Mouse (Mus musculus) ES-Bruce4 (cell line): Measurements from ENCODE around the gene Lrrk1. TPM values are rescaled to one million over a fixed set of nuclear protein-coding genes. Genes with fewer than 3 reads are reported as not detected.

Experiments used
- H3K27ac ChIP-seq: 2 replicates; pipeline ENCODE4 v1.5.1; 2012; ENCODE audit warnings: low read length, inconsistent platforms; ENCODE audit not compliant: insufficient read depth
- H3K27me3 ChIP-seq: 2 replicates; pipeline ENCODE4 v1.6.1; 2012; ENCODE audit warnings: mild to moderate bottlenecking, low read length, inconsistent platforms; ENCODE audit not compliant: control insufficient read depth, poor library complexity, insufficient read depth, severe bottlenecking
- H3K36me3 ChIP-seq: 2 replicates; pipeline ENCODE4 v1.6.1; 2012; ENCODE audit warnings: inconsistent platforms, mild to moderate bottlenecking, low read length, moderate library complexity; ENCODE audit not compliant: control insufficient read depth, poor library complexity, insufficient read depth, severe bottlenecking
- H3K4me1 ChIP-seq: one replicate; pipeline ENCODE4 v1.8.1; 2011; ENCODE audit warnings: low read length; ENCODE audit not compliant: control insufficient read depth, insufficient read depth
- H3K4me3 ChIP-seq: 2 replicates; pipeline ENCODE4 v1.5.1; 2011; ENCODE audit warnings: low read depth, mild to moderate bottlenecking, low read length
- H3K9ac ChIP-seq: 2 replicates; pipeline ENCODE4 v1.6.1; 2012; ENCODE audit warnings: low read depth, mild to moderate bottlenecking, inconsistent platforms; ENCODE audit not compliant: poor library complexity, severe bottlenecking
- H3K9me3 ChIP-seq: replicated peaks from 2 replicates; pipeline ENCODE4 v1.6.1; 2012; ENCODE audit warnings: mild to moderate bottlenecking, low read length, inconsistent platforms; ENCODE audit not compliant: control insufficient read depth, poor library complexity, insufficient read depth, severe bottlenecking
- CTCF ChIP-seq: IDR thresholded peaks from one replicate; pipeline ENCODE4 v1.8.1; 2011; ENCODE audit warnings: low read depth, low read length
- EP300 ChIP-seq: IDR thresholded peaks from 2 replicates; pipeline ENCODE4 v1.6.1; 2011; ENCODE audit warnings: low read depth, low read length; ENCODE audit not compliant: insufficient read depth
- POLR2A ChIP-seq: IDR thresholded peaks from one replicate; pipeline ENCODE4 v1.8.1; 2011; ENCODE audit warnings: low read length; ENCODE audit not compliant: insufficient read depth
- polyA plus RNA-seq: library from polyadenylated mRNA; stranded (reverse); fragments of >200 nt; gene quantifications from 2 replicates; pipeline ENCODE4 v1.2.4, GENCODE M21; 2011; ENCODE audit warnings: low read depth; ENCODE audit not compliant: missing spikeins, insufficient read depth, insufficient read length

Gene Lrrk1
- polyA plus RNA-seq, 1 experiment: 6.4 TPM

DNA sequence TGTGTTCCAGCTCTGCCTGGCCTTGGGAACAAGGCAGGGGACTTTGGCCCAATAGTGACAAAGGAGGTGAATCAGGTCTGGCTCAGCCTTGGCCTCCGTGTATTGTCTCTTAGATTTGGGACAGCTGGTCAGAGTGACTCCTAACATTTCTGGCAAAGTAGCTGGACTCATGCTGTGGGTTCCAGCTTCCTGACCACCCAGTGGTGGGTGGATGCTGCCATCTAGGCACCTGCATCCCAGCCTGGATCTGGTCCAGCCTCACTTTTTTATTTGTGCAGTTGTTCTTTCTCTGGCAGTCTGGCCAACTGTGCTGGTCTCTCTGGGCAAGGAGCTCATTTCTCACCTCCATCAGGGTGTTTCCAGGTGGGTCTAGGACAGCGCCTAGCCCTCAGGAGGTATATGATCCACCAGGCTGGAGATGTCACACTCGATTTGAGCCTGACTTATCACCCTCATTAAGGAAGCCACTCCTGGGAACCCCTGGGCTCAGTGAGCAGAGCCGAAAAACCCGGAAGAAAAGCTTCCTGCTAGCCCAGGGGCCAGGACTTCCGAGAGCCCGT, 144.3 kb downstream of the Lrrk1 start:
- Histone ChIP-seq H3K4me1 (no peaks in the 10 kb centered on the region), H3K4me3 (no peak overlapping the region), H3K27ac (no peak overlapping the region), H3K9ac (no peak overlapping the region), H3K9me3 (no peaks in the 10 kb centered on the region), H3K36me3 (no peaks in the 10 kb centered on the region), H3K27me3 (no peaks in the 10 kb centered on the region)
- TF ChIP-seq POLR2A: no peak

DNA sequence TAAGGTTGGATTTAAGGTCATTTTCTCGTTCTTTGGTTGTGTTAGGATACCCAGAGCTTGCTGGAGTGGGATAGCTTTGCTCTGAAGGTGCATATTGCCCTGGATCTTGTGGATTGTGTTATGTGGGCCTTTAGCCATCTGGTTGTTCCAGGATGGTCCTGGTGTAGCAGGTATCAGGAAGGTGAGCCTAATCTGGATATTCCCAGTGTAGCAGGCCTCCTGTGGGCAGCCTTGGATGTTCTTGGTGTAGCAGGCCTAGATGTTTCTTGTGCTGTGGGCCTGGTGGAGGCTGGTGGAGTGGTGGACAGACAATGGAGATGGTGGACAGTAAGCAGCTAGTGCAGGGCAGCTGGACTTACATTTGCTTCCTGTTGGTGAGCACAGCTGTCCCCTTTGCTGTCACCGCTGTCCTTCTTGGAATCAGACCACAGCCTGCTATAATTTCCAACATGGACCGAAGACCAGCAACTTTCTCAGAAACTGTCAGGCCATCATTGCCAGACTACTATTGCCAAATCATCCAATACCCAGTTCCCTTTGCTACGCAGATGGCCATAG, 146.2 kb downstream of the Lrrk1 start:
- Histone ChIP-seq H3K9me3 (no peaks in the 10 kb centered on the region), H3K27ac (no peak overlapping the region), H3K27me3 (no peaks in the 10 kb centered on the region), H3K4me3 (no peak overlapping the region), H3K9ac (no peak overlapping the region), H3K36me3 (no peaks in the 10 kb centered on the region), H3K4me1 (no peaks in the 10 kb centered on the region)
- TF ChIP-seq EP300 (no peak), CTCF (no peak), POLR2A (no peak)

- Histone ChIP-seq H3K36me3 (no peaks in the 10 kb centered on the region), H3K27me3 (no peaks in the 10 kb centered on the region), H3K4me1 (no peaks in the 10 kb centered on the region), H3K4me3 (no peak overlapping the region), H3K27ac (no peak overlapping the region), H3K9me3 (no peaks in the 10 kb centered on the region), H3K9ac (no peak overlapping the region)
- TF ChIP-seq EP300: no peak
- TF ChIP-seq CTCF: no peak
- TF ChIP-seq POLR2A: no peak
Measured at GRCm38 (mm10) chr7:66238157-66238556, 150.0 kb downstream of the Lrrk1 start.

GRCm38 (mm10) chr7:66233947-66234516, 154.1 kb downstream of the Lrrk1 start:
- Histone ChIP-seq H3K27ac (no peak overlapping the region), H3K27me3 (no peaks in the 10 kb centered on the region), H3K9ac (no peak overlapping the region), H3K4me3 (no peak overlapping the region), H3K4me1 (no peaks in the 10 kb centered on the region), H3K9me3 (no peaks in the 10 kb centered on the region), H3K36me3 (no peaks in the 10 kb centered on the region)
- no peak for TF ChIP-seq CTCF
- TF ChIP-seq EP300: no peak
- TF ChIP-seq POLR2A: no peak

DNA sequence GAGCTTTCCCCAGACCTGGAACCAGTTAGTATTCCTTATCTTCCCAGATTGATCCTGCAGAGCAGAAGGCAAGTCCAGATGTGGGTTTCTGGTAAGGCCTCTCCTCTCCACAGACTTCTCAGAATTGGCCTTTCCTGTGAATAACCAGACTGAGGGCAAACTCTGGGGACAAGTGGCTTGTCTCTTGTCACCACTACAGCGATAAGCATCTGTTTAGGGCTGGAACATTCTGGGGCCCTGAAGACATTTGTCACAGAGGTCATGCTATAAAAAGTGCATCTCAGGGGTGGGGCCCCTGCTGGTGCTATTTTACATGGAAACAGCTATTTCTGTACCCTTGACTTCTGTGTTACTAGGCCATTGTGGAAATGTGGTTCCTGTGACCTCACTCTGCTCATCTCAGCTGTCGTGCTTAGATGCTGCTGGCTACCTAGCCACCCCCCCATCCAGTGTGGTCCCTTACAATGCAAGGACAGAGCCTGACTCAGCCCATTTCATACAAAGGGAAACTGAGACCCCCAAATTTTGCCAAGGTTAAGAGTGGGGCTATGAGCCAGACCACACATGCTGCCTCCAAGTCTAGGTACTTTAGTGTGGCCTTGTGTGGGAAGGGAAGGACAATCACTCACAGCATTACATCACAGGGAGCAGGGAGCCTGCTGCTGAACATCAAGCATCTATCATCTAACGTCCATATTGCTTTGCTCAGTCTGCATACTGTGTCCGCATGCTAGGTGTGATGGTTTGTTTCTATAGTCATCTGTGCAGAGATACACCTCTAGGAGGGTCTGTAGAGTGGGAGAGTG, 154.8 kb downstream of the Lrrk1 start:
- H3K9me3 ChIP-seq: no peaks in the 10 kb centered on the region
- TF ChIP-seq EP300: no peak
- no peak for TF ChIP-seq POLR2A
- no peak for TF ChIP-seq CTCF
- H3K9ac ChIP-seq: no peak overlapping the region
- H3K4me3 ChIP-seq: no peak overlapping the region
- H3K27me3 ChIP-seq: no peaks in the 10 kb centered on the region
- H3K27ac ChIP-seq: no peak overlapping the region
- H3K4me1 ChIP-seq: no peaks in the 10 kb centered on the region
- no peaks in the 10 kb centered on the region for H3K36me3 ChIP-seq

GRCm38 (mm10) chr7:66231861-66232260, 156.3 kb downstream of the Lrrk1 start:
- no peak overlapping the region for H3K4me3 ChIP-seq
- no peaks in the 10 kb centered on the region for H3K4me1 ChIP-seq
- no peaks in the 10 kb centered on the region for H3K36me3 ChIP-seq
- no peak overlapping the region for H3K27ac ChIP-seq
- H3K9ac ChIP-seq: no peak overlapping the region
- TF ChIP-seq CTCF (no peak), POLR2A (no peak), EP300 (no peak)
- no peaks in the 10 kb centered on the region for H3K9me3 ChIP-seq
- no peaks in the 10 kb centered on the region for H3K27me3 ChIP-seq
